Mouse (Mus musculus): ENCODE measurements around the gene Brca1.
"Not testable (repeated sequence)": the region's sequence is repeated elsewhere in the genome, so short reads cannot be mapped to it uniquely, and the experiment has no call there.

Gene Brca1

DNA sequence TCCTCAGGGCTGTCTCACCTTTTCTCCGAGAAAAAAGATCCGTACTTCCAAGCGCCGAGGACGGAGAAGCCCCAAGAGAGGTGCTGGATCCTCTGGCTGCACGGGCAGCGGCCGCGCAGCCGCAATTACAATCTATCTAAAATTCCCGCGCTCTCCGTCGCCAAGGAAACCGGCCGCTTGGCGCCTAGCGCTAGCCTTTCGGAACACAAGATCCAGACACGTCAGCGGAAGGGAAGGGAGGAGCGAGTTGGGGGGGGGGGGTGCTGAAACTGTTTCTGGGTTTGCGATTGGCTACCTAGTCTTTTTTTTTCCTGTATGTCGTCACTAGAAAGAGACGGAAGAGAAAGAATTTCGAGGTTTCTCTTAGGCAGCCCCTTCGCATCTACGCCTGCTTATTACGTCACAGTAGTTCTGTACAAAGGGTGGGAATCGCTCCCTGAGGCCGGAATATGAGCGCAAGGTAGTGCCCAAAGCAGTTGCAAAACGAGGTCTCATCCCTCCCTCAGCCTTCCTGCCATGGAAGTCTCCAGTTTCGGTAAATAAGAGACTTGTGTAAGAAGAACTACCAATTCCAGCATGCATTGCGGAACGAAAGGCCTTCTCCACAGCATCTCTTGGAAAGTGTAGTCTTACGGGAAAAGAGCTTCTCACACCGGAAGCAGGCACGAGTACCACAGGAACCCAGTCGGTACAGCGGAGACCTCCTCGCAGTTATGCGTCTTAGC, at the start of gene Brca1, which contains the start of gene Nbr1:
Brca1 (minus strand) TSS at position 205 of the 725 bp plus-strand sequence.
Nbr1 (plus strand) TSS at position 399 of the 725 bp plus-strand sequence.
- DNase-seq = peak; percentile 88 to 94

DNA sequence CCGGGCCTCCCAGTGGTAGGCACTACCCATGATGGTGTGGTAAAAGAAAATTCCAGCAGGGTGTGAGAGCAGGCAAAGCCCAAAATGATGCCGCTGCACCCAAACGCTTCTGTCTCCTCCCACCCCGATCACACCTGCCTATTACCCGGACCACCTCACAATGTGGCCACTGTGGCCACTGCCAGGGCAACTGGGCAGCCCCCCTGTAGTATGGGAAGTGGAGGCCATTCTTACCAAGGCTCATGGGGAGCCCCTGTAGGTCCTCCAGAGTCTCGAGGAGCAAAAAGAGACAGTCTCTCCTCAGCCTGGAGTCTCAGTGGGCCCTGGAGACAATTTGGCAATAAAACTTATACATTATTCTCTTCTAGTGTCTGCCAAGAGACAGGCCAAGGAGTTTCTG, 47.4 kb upstream of the Brca1 start, which contains the start of gene Gm11634:
Gm11634 (minus strand) TSS at position 101 of the 400 bp plus-strand sequence.
- DNase-seq = no peak

DNA sequence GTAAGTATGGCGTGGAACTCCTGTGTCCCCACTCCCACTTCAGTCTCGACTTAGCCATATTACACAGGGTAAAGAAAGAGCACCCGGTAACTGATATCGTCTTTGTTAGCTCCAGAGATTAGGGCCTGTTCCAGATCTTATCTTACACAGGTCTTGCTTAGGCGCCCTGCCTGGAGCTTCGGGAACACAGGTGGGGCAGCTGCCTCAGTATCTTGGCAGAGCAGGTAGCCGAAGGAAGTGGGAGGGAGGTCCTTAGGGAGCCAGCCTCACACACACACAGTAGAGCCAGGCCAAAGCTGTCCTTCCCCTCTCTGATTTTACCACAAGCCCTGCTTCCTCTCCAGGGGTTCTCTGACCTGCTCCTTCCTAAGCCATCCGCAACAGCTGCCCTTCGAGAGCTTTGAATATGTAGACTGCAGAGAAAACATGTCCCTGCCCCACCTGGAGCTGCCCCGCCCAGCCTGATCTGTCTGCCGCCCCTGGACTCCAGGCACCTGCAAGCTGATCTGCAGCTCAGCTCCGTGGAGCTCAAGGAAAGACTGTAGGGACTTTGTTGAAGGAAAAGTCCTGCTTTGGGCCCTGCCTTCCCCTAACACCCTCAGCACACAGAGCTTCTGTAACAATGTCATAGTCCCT, 38.4 kb upstream of the Brca1 start:
- DNase-seq = no peak

DNA sequence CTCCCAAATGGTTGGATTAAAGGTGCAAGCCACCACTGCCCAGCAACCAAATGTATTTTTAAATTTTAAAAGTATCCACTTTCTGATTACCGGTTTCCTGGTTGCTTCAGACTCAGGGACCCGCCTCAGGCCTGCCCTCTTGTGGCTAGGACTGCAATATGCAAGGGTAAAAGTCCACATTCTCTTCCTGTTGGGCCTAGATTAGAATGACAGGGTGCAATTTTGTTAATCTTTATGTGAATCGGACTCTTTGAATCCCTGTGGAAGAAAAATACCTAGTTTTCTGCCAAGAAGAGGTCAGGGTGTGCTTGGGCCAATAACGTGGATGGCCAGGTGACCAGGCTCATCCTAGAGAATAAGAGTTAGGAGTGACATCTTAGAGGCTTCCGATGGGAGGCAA, 37.7 kb upstream of the Brca1 start:
- peak; percentile 51 to 71 for DNase-seq

DNA sequence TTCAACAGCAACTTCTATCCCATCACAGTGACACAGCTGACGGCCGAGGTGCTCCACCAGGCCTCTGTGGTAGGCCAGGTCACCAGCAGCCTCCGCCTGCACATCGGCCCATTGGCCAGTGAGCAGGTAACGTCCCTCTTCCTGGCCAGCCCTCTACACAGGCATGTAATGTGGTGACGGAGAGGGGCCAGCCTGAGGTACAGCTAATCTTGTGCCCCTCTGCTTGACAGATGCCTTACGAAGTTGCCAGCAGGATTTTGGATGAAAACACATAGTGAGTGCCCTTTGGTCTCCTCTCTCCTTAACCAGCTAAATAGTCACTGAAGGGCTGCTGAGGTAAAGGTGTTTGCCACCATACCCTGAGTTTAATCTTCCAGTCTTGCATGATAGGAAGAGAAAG, 37.1 kb upstream of the Brca1 start:
- no peak for DNase-seq

DNA sequence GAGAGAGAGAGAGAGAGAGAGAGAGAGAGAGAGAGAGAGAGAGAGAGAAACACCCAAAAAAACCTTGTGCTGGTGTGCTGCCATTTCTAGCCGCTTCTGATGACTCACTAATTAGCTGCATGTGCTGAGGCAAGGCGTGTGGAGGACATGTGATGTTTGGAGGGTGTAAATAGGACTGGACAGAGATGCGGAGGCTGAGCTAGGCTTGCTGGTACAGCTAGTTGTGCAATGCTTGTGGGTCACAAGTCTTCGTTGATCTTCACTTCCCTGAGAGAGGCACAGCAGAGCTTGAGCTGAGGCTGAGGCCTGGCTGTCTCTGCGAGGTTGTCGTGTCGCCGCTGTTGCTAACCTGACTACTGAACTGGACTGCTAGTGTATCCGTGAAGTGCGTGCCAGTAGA, 35.9 kb upstream of the Brca1 start:
- no peak for DNase-seq

DNA sequence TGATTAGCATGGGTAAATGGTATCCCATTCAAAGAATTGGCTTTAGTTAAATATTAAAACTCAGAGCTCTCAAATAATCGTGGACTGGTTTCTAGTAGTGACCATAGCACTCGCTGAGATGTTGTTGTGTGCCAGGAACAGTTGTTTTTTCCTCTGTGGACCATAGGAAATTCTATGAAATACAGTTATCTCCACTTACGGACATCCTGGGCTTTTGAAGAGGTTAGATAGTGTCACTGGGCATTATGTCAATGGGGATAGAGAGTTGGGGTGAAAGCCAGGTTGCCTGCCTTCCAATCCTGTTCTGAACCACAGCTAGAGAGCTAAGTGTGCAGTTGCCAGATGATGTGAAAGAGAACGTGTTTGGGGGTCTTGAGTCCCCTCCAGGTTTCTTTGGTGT, 34.0 kb upstream of the Brca1 start:
- no peak for DNase-seq

DNA sequence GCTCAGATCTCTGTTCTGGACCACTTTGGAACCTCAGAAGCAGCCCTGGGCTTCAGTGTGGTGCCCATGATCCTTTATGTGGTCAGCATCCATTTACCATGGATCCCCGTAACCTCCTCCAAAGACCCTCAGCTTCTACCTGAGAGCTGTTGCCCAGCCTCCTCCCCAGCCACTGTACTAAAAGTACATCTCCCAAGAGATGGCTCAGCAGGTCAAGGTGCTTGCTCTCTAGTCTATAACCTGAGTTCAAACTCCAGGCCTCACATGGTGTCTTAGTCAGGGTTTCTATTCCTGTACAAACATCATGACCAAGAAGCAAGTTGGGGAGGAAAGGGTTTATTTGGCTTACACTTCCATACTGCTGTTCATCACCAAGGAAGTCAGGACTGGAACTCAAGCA, 33.3 kb upstream of the Brca1 start:
- DNase-seq = not testable (repeated sequence)

DNA sequence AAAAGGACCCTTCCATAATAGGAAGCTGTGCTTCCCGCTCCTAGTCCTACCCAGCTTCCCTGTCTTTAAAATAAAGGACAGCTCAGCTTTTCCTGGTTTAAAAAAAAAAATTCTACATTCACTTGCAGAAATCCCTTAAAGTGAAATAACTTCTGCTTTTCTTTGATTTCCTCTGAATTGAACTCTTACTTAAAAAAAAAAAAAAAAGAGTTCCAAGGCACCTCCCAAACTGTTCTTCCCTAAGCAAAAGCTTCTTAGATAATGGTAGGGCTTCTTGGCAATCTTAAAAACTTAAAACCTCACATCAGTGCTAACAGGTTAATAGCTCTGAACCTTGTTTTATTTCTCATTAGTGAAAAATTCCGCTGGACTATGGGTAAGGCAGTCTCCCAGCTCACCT, 31.4 kb upstream of the Brca1 start:
- no peak for DNase-seq

DNA sequence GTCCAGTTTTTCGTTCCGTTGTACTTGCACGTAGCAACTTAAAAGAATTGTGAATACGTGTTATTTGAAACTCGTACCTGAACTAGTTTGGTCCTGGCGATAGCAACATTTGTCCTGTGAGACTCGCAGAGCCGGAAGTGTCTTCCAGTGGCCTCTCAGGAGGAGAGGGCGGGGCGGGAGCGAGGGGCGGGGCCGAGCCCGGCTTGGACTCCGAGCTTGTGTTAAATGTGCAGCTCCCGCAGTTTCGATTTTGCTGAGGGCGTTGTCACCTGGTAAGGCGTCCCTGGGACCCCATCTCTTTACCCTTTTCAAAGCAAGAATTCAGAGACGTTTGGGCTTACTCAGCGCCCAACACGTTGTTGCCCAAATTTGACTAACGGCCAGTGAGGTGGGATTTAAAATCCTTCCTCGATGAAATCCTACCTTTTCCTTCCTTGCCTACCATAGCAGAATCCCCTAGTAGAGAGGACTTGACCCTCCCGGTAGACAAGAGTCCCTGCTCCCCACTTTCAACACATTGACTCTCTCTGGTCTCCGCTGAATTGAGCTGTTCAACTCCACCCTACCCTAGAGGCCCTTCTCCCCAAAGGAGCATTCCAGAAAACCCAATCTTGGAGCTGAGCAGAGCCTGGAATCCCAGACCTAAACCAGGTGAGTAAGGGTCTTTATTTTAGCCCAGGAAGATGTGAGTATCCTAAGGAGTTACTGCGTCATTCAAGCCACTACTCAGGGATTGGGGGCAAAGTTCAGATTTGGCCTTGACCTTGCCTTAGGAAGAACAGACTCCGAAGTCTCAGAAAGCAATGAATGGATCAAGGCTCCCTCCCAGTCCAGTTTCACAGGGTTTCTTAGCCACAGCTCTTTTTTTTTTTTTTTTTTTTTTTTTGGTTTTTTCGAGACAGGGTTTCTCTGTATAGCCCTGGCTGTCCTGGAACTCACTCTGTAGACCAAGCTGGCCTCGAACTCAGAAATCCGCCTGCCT, 30.6 kb upstream of the Brca1 start, which contains the start of gene Tmem106a:
Tmem106a (plus strand) TSS at position 189 of the 982 bp plus-strand sequence.
- DNase-seq = peak; percentile 19 to 48

DNA sequence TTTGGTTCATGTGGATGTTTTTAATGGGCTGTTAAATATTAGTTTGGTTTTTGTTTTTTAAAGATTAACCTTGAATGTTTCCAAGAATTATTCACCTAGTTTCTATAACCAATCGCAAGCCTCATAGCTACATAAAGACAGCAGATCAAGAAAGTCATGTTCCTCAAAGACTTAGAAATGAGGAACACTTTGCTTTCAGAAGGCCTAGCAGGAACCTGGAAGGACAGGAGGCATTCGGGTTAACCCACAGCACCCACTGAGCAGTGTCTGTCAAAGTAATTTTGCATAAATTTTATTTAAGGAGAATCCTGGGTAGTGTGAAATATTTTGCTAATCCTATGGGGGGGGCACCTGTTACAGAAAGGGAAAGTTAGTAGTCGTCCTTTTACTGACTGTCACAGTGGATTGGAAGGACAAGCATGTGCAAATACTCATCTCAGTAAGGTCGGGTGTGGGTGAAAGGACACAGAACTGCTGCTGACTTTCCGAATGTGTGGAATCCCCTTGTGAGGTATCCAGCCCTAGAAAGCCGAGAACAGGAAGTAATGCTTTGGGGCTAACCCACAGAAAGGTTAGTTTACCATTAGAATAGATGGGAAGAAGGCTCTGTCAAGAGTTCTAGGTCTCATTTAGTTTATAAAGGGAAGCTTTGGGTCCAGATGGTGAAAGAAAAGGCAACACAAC, 29.5 kb upstream of the Brca1 start:
- DNase-seq = no peak

DNA sequence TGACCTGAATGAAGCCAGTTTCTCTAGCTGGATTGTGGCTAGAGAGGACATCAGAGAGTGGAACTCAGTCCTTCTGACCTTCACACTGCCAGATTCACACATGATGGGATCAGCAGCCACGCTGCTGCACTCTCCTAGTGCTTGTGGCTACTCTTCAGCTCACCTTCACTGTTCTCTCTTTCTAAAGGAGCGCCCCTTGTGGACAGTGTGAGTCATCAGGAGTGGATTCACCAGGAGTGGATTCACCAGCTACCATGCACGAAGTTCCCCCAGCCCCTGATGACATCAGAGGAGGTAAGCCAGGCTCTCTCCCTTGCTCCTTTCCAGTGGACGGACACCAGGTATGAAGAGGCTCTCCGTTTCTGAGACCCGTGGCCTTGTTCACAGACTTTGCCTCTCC, 24.4 kb upstream of the Brca1 start:
- DNase-seq = no peak

DNA sequence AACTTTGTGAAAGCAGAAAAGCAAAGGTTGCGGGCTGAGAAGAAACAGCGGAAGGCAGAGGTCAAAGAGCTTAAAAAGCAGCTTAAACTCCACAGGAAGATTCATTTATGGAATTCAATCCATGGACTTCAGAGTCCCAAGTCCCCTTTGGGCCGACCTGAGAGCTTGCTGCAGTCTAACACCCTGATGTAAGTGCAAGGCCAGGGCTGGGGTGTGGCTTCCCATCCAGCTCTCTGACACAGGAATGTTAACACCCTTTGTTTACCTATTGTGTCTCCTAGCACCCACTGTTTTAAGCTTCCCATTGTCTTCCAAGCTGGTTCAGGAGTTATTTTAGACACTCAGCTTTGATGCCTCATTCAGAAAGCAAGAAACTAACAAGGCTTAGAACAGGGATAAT, 16.7 kb upstream of the Brca1 start:
- no peak for DNase-seq

DNA sequence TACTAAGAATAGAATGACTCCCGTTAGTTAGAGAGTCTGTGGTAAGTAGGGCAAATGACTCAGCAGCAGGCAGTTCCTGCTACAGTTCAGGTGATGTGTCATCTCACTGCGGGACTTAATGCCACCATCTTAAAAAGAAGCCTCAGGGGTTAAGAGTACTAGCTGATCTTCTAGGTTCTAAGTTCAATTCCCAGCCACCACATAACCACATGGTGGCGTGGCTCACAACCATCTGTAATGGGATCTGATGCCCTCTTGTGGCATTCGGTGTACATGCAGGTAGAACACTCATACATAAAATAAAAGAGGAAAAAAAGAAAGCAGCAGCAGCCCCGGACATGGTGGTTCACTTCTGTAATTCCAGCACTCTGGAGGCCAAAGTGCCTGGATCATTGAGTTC, 10.6 kb upstream of the Brca1 start:
- DNase-seq = peak; percentile 39 to 61

DNA sequence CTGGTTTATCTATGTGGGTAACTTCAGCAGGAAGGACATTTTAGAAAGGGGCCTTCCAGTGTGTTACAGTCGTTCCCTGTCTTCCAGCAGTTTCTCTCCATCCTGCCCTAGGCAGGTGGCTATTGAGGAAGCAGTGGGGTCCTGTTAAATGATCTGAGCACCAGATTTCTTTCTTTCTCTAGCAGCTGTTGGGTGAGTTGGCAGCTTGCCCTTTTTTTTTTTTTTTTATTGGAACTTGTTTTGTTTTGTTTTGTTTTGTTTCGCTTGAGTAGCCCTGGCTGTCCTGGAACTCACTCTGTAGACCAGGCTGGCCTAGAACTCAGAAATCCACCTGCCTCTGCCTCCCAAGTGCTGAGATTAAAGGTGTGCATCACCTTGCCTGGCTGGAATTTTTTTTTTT, 5.2 kb upstream of the Brca1 start:
- no peak for DNase-seq

DNA sequence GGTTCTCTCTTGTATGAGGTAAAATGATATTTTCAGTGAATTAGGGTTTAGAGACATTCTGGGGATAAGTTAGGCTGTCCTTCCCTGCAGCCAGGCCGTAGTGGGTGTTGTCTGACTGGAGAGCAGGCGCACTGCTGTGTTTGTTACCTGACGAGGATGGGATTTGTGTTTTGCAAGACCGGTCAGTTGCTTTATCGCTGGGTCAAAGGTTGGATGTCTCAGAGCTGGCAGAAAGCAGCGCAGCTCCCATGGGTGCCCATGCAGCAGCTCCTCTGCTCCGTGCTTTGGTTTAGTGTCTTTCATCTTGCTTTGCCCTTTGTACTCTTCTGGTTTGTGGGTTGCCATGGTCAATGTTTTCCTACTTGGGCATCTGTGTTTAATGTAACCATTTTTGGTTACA, 4.8 kb upstream of the Brca1 start:
- DNase-seq = no peak

DNA sequence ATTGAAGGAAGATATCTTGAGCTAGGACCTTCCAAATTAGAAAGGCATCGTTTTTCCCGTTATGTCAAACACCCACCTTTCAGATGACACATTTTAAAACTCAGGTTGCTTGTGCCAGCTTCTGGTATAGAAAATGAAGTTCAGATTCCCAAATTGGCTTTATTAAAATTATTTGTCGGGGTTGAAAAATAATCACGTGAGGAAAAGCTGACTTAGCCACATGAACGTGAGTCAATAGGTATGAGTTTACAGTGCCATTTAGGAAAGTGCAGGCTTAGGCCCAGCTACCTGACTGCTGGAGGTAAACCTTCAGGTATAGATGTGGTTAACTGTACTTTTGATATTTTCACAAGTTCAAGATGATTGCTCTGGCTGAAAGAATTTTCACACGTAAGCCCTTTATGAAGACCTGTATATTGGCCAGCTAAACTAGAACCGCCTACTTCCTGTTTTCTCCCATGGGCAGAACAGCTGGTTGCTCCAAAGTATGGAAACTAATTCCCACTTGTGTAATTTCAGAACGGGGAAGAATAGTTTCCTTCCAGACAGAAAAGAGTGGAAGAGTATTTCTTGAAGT, 1.7 kb upstream of the Brca1 start:
- no peak for DNase-seq

DNA sequence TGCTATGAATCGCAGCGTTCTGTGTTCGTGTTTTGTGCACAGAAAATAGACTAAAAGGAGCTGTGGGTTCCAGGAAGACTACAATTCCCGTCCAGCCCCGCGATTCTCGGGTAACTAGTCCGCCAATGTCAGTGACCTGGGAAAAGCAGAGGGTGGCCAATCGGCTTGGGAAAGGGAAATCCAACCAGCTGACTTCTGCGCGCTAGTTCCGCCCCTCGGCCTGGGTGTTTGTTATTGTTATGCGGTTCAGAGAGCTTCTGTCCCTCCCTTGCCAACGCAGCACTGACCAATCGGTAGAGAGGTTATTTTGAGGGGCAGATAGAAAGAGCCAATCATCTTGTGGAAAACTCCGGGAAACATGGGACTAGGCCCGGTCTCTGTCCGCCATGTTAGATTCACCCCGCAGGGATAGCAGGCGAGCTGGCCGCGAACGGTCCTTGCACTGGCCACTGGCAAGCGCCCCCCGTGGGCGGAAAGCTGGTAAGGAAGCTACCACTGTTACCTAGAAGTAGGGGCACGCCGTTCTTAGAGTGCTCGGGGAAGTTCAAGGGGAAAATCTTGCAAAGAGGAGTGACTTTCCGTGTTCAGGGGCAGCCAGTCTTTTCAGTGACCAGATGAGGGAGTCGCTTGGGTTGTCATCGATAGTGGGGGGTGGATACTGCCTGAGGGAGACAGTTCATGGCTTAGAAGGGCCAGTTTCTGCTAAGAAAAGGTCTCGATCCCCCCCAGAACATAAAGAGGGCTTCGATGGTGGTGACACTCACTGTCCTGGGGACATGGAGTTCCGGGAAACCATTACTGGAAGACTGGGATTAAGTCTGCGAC, 933 bp upstream of the Brca1 start:
- DNase-seq = peak; percentile 96

DNA sequence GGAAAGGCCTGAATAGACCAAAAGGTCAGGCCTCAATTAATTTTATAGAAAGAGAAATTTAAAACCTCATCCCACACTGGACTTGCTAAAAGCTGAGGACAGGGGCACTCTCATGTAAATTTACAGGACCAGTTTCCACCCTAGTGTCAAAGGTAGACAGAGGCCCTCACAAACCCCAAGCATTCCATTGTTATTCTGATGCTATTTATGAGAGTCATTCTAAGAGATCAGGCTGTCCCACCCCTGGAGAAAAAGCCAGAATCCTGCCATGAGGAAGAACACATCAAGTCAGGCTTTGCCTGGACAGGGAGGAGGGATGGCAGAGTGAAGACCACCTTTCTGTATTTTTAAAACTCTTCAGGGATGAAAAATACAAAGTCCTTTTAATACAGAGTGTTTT, 3.2 kb downstream of the Brca1 start:
- no peak for DNase-seq

DNA sequence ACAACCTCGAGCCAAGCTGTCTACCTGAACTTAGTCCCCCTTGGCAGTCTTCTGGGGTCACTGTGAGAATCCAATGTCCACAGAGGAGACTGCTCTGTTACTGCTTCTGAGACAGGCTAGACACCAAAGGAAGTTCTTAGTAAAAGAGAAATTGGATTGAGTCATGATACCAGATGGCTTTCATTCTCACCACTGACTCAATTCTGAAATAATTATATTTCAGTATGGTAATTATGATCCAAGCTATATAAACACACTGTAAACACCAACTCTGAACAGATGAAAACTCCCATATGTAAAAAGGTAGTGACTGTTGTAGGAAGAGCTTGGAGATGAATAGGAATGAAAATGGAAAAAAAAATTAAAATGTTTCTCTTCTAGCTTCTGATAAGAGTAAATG, 7.6 kb downstream of the Brca1 start:
- DNase-seq = no peak

DNA sequence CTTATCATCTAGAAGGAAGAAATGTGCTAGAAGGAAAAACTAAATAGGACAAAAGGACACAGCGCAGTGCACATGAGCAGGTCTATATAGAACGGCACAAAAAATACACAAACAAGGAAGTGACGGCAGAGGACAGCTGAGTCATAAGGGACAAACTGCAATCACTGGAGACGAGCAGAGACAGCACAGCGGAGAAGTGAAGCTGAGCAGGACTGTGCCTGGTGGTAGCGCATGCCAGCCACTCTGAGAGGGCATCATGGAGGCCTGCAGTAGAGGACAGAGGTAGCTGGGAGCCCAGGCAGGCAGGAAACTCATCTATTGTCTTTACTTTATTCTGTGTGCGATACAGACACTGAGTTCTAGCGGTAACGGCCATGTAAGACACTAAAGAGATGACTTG, 8.2 kb downstream of the Brca1 start:
- no peak for DNase-seq

All from cerebellum, postnatal 25 days (tissue).